Mouse (Mus musculus): ENCODE measurements around the gene Ttc8.

Ttc8 gene

DNA sequence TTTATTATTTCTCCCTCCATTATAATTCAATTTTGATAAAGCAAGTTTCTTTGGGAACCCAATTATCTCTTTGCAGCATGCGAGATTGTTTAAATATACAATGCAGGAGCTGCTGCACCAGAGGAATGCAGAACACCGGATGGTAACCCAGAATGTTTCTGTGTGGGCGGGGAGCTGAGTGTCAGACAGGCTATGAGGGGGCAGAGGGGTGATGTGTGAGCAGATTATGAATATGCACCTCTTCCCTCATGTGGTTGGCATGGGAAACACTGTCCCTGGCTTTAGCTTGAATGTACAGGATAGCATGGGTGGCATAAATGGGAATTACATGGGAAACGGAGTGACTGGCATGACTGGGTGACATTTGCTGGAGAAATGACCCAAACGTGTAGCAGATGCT, 108.3 kb downstream of the Ttc8 start:
- CTCF ChIA-PET, result interaction anchor here (0.6 kb wide), 1 partner anchor 37 kb away, joined by 13 read pairs; no protein-coding TSS in a partner anchor

DNA sequence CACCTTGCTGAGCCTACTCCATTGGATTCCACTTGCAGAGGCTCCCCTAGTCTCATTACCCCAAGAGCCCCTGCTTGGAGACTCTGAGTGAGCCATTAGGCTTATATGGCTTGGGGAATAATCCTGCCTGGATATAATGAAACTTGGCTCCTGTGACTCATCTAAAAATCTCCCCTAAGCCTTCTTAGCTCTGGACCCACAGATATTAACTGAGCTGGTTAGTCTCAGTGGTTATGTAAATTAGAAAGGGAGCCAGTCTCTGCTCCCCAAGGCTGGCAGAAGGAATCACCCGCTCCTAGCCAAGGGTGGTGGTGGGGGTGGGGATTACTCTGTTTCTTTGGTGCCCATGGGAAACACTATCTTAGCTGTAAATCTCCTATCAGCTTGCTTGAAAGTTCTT, 109.6 kb downstream of the Ttc8 start:
- CTCF ChIA-PET, result no interaction called here
